Mouse (Mus musculus) ovary, postnatal 14 days (tissue): ENCODE results near the gene Chat.
"Not testable (repeated sequence)": the region's sequence is repeated elsewhere in the genome, so short reads cannot be mapped to it uniquely, and the experiment has no call there.

Experiments used
- DNase-seq: peaks from one replicate; pipeline ENCODE4 v3.0.0; 2022; ENCODE audit warnings: low spot score

Chat gene

GRCm38 (mm10) chr14:32452552-32452951 lies 13.2 kb downstream of the Chat start:
- DNase-seq, result no peak

- DNase-seq, result no peak
These were observed 18.8 kb downstream of the Chat start for GRCm38 (mm10) chr14:32446989-32447388.

- no peak for DNase-seq
These were observed 22.3 kb downstream of the Chat start for GRCm38 (mm10) chr14:32443446-32443845.

GRCm38 (mm10) chr14:32439744-32440143 lies 26.0 kb downstream of the Chat start:
- no peak for DNase-seq

GRCm38 (mm10) chr14:32439316-32439715 lies 26.5 kb downstream of the Chat start:
- DNase-seq, result no peak

GRCm38 (mm10) chr14:32437352-32437793 lies 28.4 kb downstream of the Chat start:
- DNase-seq, result no peak

- no peak for DNase-seq
These were observed 36.7 kb downstream of the Chat start for GRCm38 (mm10) chr14:32429030-32429602.

GRCm38 (mm10) chr14:32423946-32424345 lies 41.8 kb downstream of the Chat start:
- no peak for DNase-seq

GRCm38 (mm10) chr14:32418747-32419146 lies 47.0 kb downstream of the Chat start:
- DNase-seq, result no peak

GRCm38 (mm10) chr14:32412075-32412474 lies 53.7 kb downstream of the Chat start:
- DNase-seq, result no peak

GRCm38 (mm10) chr14:32410084-32410483 lies 55.7 kb downstream of the Chat start:
- DNase-seq, result no peak

GRCm38 (mm10) chr14:32405399-32405798 lies 60.4 kb downstream of the Chat start:
- not testable (repeated sequence) for DNase-seq

GRCm38 (mm10) chr14:32388196-32388595 lies 77.6 kb downstream of the Chat start, which contains the start of gene 1700024G13Rik:
TSS of gene 1700024G13Rik (minus strand) at chr14:32388391.
- peak; percentile 26 for DNase-seq

- no peak for DNase-seq
These were observed 84.2 kb downstream of the Chat start for GRCm38 (mm10) chr14:32381619-32382018.

- DNase-seq, result no peak
These were observed 84.7 kb downstream of the Chat start for GRCm38 (mm10) chr14:32381066-32381465.

GRCm38 (mm10) chr14:32380099-32380480 lies 85.7 kb downstream of the Chat start:
- DNase-seq, result no peak

- no peak for DNase-seq
These were observed 86.2 kb downstream of the Chat start for GRCm38 (mm10) chr14:32379395-32380098.

- DNase-seq, result no peak
These were observed 93.3 kb downstream of the Chat start for GRCm38 (mm10) chr14:32372510-32372909.

GRCm38 (mm10) chr14:32369756-32370155 lies 96.0 kb downstream of the Chat start:
- no peak for DNase-seq

- DNase-seq, result no peak
These were observed 101.4 kb downstream of the Chat start for GRCm38 (mm10) chr14:32364359-32364758.
